Mouse (Mus musculus): Measurements from ENCODE around the gene Rpl10l.

DNA sequence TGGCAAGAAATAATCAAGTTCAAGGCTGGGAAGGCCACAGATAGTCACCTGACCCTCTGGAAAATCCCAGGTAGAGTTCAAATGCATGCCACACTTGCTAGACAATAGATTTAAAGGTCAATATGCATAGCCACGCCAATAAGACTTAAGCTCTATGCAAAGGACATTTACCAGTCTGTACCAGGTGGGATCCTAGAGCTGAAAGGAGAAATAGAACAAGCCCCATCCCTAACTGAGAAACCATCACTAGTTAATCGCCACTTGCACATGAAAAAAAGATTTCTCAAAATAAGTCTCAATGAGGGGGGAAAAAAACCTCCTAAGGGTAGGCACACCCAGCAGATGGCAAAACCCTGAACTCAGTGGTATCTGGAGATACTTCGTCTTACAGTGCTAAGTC lies 8.3 kb downstream of the Rpl10l start:
- no peak for TF ChIP-seq CTCF (IDR thresholded peaks at IDR 0.05; ENCODE audit: low read depth, low read length)
- TF ChIP-seq POLR2A (IDR thresholded peaks at IDR 0.05; ENCODE audit: borderline replicate concordance, low read depth, low read length) = no peak
